Mouse (Mus musculus): ENCODE results near the gene Tmprss9.

The Tmprss9 gene

GRCm38 (mm10) chr10:80939671-80940070 lies 68.0 kb downstream of the Tmprss9 start:
- peak; percentile 98 for DNase-seq

- peak; percentile 99 for DNase-seq
These were observed 68.8 kb downstream of the Tmprss9 start for GRCm38 (mm10) chr10:80940320-80940987.

- peak; percentile 97 for DNase-seq
These were observed 69.3 kb downstream of the Tmprss9 start for GRCm38 (mm10) chr10:80940988-80941347.

- DNase-seq, result no peak
These were observed 71.3 kb downstream of the Tmprss9 start for GRCm38 (mm10) chr10:80942919-80943318.

GRCm38 (mm10) chr10:80943701-80944100 lies 72.1 kb downstream of the Tmprss9 start:
- DNase-seq, result no peak

GRCm38 (mm10) chr10:80944231-80944630 lies 72.6 kb downstream of the Tmprss9 start:
- no peak for DNase-seq

- no peak for DNase-seq
These were observed 75.2 kb downstream of the Tmprss9 start for GRCm38 (mm10) chr10:80946684-80947437.

GRCm38 (mm10) chr10:80947802-80948201 lies 76.2 kb downstream of the Tmprss9 start:
- peak; percentile 95 for DNase-seq

DNA sequence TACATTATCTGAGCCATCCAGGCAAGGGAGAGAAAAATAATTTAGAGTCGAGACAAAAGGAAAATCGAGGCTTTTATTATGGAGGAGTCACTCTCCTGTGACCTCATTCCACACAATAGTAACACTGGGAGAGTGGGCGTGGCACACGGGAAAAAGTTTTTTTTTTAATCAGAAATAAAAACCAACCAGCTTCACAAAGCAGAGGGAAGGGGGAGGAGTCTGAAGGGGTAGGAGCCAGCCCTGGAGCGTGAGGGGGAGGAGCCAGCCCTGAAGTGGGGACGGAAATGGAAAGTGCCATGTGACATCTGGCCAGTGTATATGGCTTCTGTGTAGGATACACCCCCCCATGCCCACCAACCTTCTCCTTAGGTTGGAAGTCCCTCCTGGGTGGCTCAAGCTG lies 76.9 kb downstream of the Tmprss9 start:
- peak; percentile 95 for DNase-seq

DNA sequence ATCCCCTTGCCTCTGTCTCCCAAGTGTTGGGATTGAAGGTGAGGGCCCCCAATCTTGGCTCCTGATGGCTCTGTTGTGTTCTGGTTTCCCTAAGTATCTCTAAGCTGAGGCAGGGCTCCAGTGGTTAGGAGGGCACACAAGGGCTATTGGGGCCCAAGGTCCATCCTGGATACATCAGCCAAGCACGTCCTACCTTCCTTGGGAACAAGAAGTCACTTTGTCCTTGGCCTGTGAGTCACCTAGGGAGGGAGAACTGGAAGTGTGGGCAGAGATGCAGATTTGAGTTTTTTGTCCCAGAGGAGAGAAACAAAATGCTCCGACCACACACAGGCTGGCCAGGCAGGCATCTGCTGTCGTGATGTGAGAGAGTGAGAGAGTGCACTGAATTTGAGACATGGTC lies 77.4 kb downstream of the Tmprss9 start:
- no peak for DNase-seq

Measured in heart, adult 11 months (tissue).